13 mouse cellular contexts compared by ENCODE assay signal in genomic region chr1:78193465-78193991, GRCm38 (mm10). TPM values are rescaled to one million over a fixed set of nuclear protein-coding genes. Genes with fewer than 3 reads are reported as not detected.
DNase-seq lines count a peak whose midpoint lies in the region; ATAC-seq and TF ChIP-seq lines count a peak whose summit lies in the region.
"Had no signal": no experiment of that assay in that cellular context is flagged by ENCODE, and none has a peak within 500 bp of the region (broad histone marks: within the 10 kb centered on the region; RNA-seq: fewer than 3 reads in every experiment).

No protein-coding gene starts in this region.

- ATAC-seq in heart, embryonic 13.5 days (ENCODE audit: extremely low read depth, insufficient number of reproducible peaks, low FRiP score, low TSS enrichment) = no peak
- ATAC-seq in hindbrain, embryonic 13.5 days (ENCODE audit: low FRiP score) = no peak
- ATAC-seq in midbrain, embryonic 13.5 days = no peak

- peak overlapping the region; percentile 2; the same call in 1 of the 2 replicates for H3K4me2 ChIP-seq in heart, embryonic 13.5 days
- H3K4me2 ChIP-seq in hindbrain, embryonic 13.5 days = peak overlapping the region; percentile 77
- peak overlapping the region; percentile 75 for H3K4me2 ChIP-seq in midbrain, embryonic 13.5 days (replicated peaks)

- peaks cover 100% of the 10 kb centered on the region for H3K27me3 ChIP-seq in heart, embryonic 13.5 days (replicated peaks)
- H3K27me3 ChIP-seq in embryonic facial prominence, embryonic 10.5 days (replicated peaks; ENCODE audit: low read depth, poor library complexity, severe bottlenecking) = peaks cover 98% of the 10 kb centered on the region
- peaks cover 76% of the 10 kb centered on the region for H3K27me3 ChIP-seq in hindbrain, embryonic 13.5 days
- peaks cover 79% of the 10 kb centered on the region for H3K27me3 ChIP-seq in midbrain, embryonic 13.5 days

- H3K4me3 ChIP-seq in heart, embryonic 13.5 days = no peak overlapping the region
- peak overlapping the region; percentile 65 for H3K4me3 ChIP-seq in embryonic facial prominence, embryonic 10.5 days
- peak overlapping the region; percentile 48 for H3K4me3 ChIP-seq in hindbrain, embryonic 13.5 days
- H3K4me3 ChIP-seq in midbrain, embryonic 13.5 days (replicated peaks) = peak overlapping the region; percentile 58
- no peak overlapping the region for H3K4me3 ChIP-seq in layer of hippocampus, adult 2 months

- H3K27ac ChIP-seq in heart, embryonic 13.5 days (replicated peaks) = no peak overlapping the region
- peak overlapping the region; percentile 90 for H3K27ac ChIP-seq in embryonic facial prominence, embryonic 10.5 days (replicated peaks)
- 0 out of 2 replicates have a peak overlapping the region, but pooled peaks have one; percentile 2 for H3K27ac ChIP-seq in hindbrain, embryonic 13.5 days
- peak overlapping the region; percentile 93 for H3K27ac ChIP-seq in midbrain, embryonic 13.5 days
- H3K27ac ChIP-seq in layer of hippocampus, adult 2 months = no peak overlapping the region

- no peaks in the 10 kb centered on the region for H3K9me3 ChIP-seq in heart, embryonic 13.5 days
- no peaks in the 10 kb centered on the region for H3K9me3 ChIP-seq in embryonic facial prominence, embryonic 10.5 days
- H3K9me3 ChIP-seq in hindbrain, embryonic 13.5 days = no peaks in the 10 kb centered on the region
- H3K9me3 ChIP-seq in midbrain, embryonic 13.5 days = no peaks in the 10 kb centered on the region

- no peak for TF ChIP-seq CTCF in layer of hippocampus, adult 2 months (conservative IDR thresholded peaks at IDR 0.05)

- peaks cover 24% of the 10 kb centered on the region for H3K4me1 ChIP-seq in heart, embryonic 13.5 days
- H3K4me1 ChIP-seq in embryonic facial prominence, embryonic 10.5 days = peaks cover 71% of the 10 kb centered on the region
- H3K4me1 ChIP-seq in hindbrain, embryonic 13.5 days (replicated peaks) = peaks cover 41% of the 10 kb centered on the region
- peaks cover 53% of the 10 kb centered on the region for H3K4me1 ChIP-seq in midbrain, embryonic 13.5 days (replicated peaks)

- no peaks in the 10 kb centered on the region for H3K36me3 ChIP-seq in heart, embryonic 13.5 days
- H3K36me3 ChIP-seq in embryonic facial prominence, embryonic 10.5 days (replicated peaks) = no peaks in the 10 kb centered on the region
- no peaks in the 10 kb centered on the region for H3K36me3 ChIP-seq in hindbrain, embryonic 13.5 days
- H3K36me3 ChIP-seq in midbrain, embryonic 13.5 days = no peaks in the 10 kb centered on the region

- no peak for DNase-seq in heart, adult 9 months (ENCODE audit: low spot score in 2 of 2)
- peak; percentile 48 for DNase-seq in embryonic facial prominence, embryonic 10.5 days (ENCODE audit: low spot score)
- DNase-seq in layer of hippocampus, adult 2 months (ENCODE audit: low spot score in 2 of 2) = no peak
- DNase-seq in adrenal gland, postnatal 25 days = no peak
- no peak for DNase-seq in layer of hippocampus, adult 11-12 months (ENCODE audit: low spot score)
- DNase-seq: adrenal gland, adult 8-10 months; cerebellum, adult 9-10 months; kidney, adult 9 months; thymus, postnatal 4 days had no signal

- H3K9ac ChIP-seq in heart, embryonic 13.5 days = no peak overlapping the region
- H3K9ac ChIP-seq in hindbrain, embryonic 13.5 days = peak overlapping the region; percentile 73
- H3K9ac ChIP-seq in midbrain, embryonic 13.5 days (replicated peaks) = peak overlapping the region; percentile 78

- 3% methylated on average over 20 of the region's 20 CpGs for WGBS in heart, embryonic 13.5 days
- 4% methylated on average over 20 of the region's 20 CpGs for WGBS in embryonic facial prominence, embryonic 10.5 days
- WGBS in hindbrain, embryonic 13.5 days = under 1% methylated on average over 20 of the region's 20 CpGs
- under 1% methylated on average over 20 of the region's 20 CpGs for WGBS in midbrain, embryonic 13.5 days

RNA-seq across cellular contexts. Expression of gene Pax3, which starts 3.4 kb away (rescaled TPM):
- polyA plus RNA-seq in heart, embryonic 13.5 days (2015; fragmentation: Nextera tagmentation; extraction: Ambion mirVana) = 0.09 TPM in 1 of 2 replicates, not detected in the other
- 16.6 and 17.7 TPM in 2 replicates for polyA plus RNA-seq in embryonic facial prominence, embryonic 10.5 days (2016; fragmentation: Nextera tagmentation; extraction: Ambion mirVana)
- polyA plus RNA-seq in hindbrain, embryonic 13.5 days (2015; fragmentation: Nextera tagmentation; extraction: Ambion mirVana) = 17.6 and 24.4 TPM in 2 replicates
- polyA plus RNA-seq in midbrain, embryonic 13.5 days (2015; fragmentation: Nextera tagmentation; extraction: Ambion mirVana) = 30.4 and 35.6 TPM in 2 replicates
- not detected for total RNA-seq in layer of hippocampus, adult 2 months (2021)
- total RNA-seq in adrenal gland, postnatal 25 days (2021) = not detected in 2 replicates
- total RNA-seq: adrenal gland, adult 8-10 months had no signal
- polyA plus RNA-seq: small intestine, adult 2 months had no signal

Comparison
In these comparisons a context has a peak if more than half of its experiments do, and no peak if none do; other contexts are left out.
1. H3K27ac ChIP-seq: peak in embryonic facial prominence, embryonic 10.5 days (single experiment), hindbrain, embryonic 13.5 days (single experiment) and midbrain, embryonic 13.5 days (single experiment); none in heart, embryonic 13.5 days (single experiment) and layer of hippocampus, adult 2 months (single experiment).
2. H3K4me2 ChIP-seq: peak in every context shown above with its lines; median percentile 77 in hindbrain, embryonic 13.5 days; 75 in midbrain, embryonic 13.5 days; 2 in heart, embryonic 13.5 days.
3. H3K4me3 ChIP-seq: peak in embryonic facial prominence, embryonic 10.5 days (single experiment), hindbrain, embryonic 13.5 days (single experiment) and midbrain, embryonic 13.5 days (single experiment); none in heart, embryonic 13.5 days (single experiment) and layer of hippocampus, adult 2 months (single experiment).
4. RNA of gene Pax3, which starts 3.4 kb away (polyA plus RNA-seq): 30.4 to 35.6 TPM in midbrain, embryonic 13.5 days, 17.6 to 24.4 TPM in hindbrain, embryonic 13.5 days and 16.6 to 17.7 TPM in embryonic facial prominence, embryonic 10.5 days; 0.09 TPM in heart, embryonic 13.5 days; every median in the first group is over 10 times any median in the second.